Mouse (Mus musculus): ENCODE measurements at regions not wholly inside any gene's neighbourhood (a gene's known extent, or its start where the extent isn't known, plus 50 kb on each side); places are given as distances from the start of the nearest gene placed in this dataset.

GRCm38 (mm10) chrX:105228580-105228979 lies 108.4 kb downstream of the Magee1 start:
- WGBS, result 62% methylated on average over 4 of the region's 4 CpGs
- H3K27me3 ChIP-seq (ENCODE audit: low read depth, poor library complexity, severe bottlenecking), result peaks cover 93% of the 10 kb centered on the region

GRCm38 (mm10) chrX:105236982-105237738 lies 117.0 kb downstream of the Magee1 start:
- Histone ChIP-seq H3K36me3 (no peaks in the 10 kb centered on the region), H3K4me1 (no peaks in the 10 kb centered on the region), H3K27ac (no peak overlapping the region), H3K4me3 (no peak overlapping the region), H3K27me3 (ENCODE audit: low read depth, poor library complexity, severe bottlenecking) (peaks cover 79% of the 10 kb centered on the region), H3K9me3 (replicated peaks) (no peaks in the 10 kb centered on the region)
- no peak for DNase-seq (ENCODE audit: low spot score)
- WGBS, result 45% methylated on average over 8 of the region's 8 CpGs

More at GRCm38 (mm10) chrX:105228580-105228979, 108.4 kb downstream of the Magee1 start:
- Histone ChIP-seq H3K4me1 (no peaks in the 10 kb centered on the region), H3K9me3 (replicated peaks) (no peaks in the 10 kb centered on the region), H3K27ac (no peak overlapping the region), H3K36me3 (no peaks in the 10 kb centered on the region), H3K4me3 (no peak overlapping the region)
- no peak for DNase-seq (ENCODE audit: low spot score)

Data from limb, embryonic 10.5 days (tissue).